Mouse (Mus musculus): ENCODE results near the gene Defa2.
"Not testable (repeated sequence)": the region's sequence is repeated elsewhere in the genome, so short reads cannot be mapped to it uniquely, and the experiment has no call there.

Gene Defa2

DNA sequence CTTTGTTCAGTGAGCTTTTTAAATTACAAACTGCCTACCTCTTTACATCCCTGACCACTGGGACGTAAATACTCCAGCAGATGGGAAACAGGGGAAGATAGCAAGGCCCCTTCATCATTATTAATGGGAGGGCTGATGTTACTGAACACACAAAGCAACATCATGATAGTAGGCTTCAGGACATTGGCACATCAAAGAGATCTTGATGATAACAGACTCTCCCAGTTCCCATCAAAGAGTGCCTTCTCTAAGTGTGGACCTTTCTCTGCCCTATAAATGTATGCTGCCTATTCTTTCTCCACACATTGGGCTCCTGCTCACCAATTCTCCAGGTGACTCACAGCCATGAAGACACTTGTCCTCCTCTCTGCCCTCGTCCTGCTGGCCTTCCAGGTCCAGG lies at the start of gene Defa2:
Defa2 (plus strand) TSS at position 301 of the 400 bp plus-strand sequence.
- DNase-seq (ENCODE audit: low spot score in 2 of 2): not testable (repeated sequence)

DNA sequence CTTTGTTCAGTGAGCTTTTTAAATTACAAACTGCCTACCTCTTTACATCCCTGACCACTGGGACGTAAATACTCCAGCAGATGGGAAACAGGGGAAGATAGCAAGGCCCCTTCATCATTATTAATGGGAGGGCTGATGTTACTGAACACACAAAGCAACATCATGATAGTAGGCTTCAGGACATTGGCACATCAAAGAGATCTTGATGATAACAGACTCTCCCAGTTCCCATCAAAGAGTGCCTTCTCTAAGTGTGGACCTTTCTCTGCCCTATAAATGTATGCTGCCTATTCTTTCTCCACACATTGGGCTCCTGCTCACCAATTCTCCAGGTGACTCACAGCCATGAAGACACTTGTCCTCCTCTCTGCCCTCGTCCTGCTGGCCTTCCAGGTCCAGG lies 13.2 kb downstream of the Defa2 start, which contains the start of gene Defa33:
Defa33 (plus strand) TSS at position 301 of the 400 bp plus-strand sequence.
- DNase-seq (ENCODE audit: low spot score in 2 of 2): not testable (repeated sequence)

DNA sequence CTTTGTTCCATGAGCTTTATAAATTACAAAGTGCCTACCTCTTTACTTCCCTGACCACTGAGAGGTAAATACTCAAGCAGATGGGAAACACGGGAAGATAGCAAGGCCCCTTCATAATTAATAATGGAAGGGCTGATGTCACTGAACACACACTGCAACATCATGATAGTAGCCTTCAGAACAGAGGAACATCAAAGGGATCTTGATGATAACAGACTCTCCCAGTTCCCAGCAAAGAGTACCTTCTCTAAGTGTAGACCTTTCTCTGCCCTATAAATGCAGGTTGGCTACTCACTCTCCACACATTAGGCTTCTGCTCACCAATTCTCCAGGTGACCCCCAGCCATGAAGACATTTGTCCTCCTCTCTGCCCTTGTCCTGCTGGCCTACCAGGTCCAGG lies 48.8 kb downstream of the Defa2 start, which contains the start of gene Defa36:
Defa36 (plus strand) TSS at position 301 of the 400 bp plus-strand sequence.
- not testable (repeated sequence) for DNase-seq (ENCODE audit: low spot score in 2 of 2)

Data from right cerebral cortex, postnatal 36 days (tissue).